23 mouse cellular contexts compared by ENCODE assay signal in the genomic region with DNA sequence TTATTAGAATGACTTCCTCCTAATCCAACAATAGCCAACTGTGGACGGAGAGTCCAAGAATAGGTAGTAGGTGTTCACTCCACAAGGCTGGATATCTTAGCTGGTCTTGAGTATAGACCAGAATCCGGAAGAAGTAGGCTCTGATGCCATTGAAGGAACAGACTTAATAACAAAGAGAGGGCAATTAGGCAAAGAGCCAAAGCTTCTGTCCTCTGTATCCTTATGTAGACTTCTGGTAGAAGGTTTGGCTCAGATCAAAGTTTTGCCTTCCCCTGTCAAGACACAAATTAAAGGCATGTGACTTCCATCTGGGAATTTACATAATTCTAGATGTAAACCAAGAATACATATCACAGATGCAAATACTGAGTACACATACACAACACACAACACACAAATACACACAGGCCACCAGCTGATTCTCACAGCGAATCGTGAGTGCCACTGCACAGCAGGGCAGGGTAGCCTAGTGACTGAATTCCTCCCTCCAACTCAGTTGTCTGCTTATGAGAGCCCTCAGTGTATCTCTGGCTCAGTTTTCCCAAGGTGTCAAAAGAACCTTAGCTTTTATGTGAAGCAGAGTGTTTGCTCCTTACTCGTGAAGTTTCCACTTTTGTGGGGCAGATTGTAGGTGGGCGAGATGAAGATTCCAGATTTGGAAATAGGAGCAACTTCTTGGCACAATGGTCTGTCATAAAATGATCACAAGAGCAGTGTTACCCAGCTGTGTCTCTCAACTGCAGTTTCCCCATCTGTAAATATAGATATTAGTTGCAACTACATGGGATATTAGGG.
DNase-seq lines count a peak whose midpoint lies in the region; ATAC-seq and TF ChIP-seq lines count a peak whose summit lies in the region.
"Had no signal": no experiment of that assay in that cellular context is flagged by ENCODE, and none has a peak within 500 bp of the region (broad histone marks: within the 10 kb centered on the region; RNA-seq: fewer than 3 reads in every experiment).

No protein-coding gene starts in this region.

- peak; percentile 9 for DNase-seq in lung, embryonic 14.5 days
- DNase-seq in lung, postnatal 25 days (ENCODE audit: low spot score): no peak
- DNase-seq in layer of hippocampus, adult 18-20 months (ENCODE audit: low spot score in 2 of 2): peak; percentile 17 to 54
- peak; percentile 53 to 85 for DNase-seq in left cerebral cortex, adult 9 months (ENCODE audit: low spot score in 2 of 2)
- DNase-seq in right cerebral cortex, postnatal 36 days (ENCODE audit: low spot score in 2 of 2): peak; percentile 57 to 85
- DNase-seq in cerebellum, postnatal 10 days: no peak
- no peak for DNase-seq in gastrocnemius, postnatal 25 days
- DNase-seq: adrenal gland, postnatal 36 days; B cell, adult 2 months; cerebellum, postnatal 14 days; embryo, embryonic 11 days; gastrocnemius, postnatal 36 days; kidney, postnatal 10 days; thymus, postnatal 25 days had no signal

- H3K4me3 ChIP-seq in lung, embryonic 14.5 days (ENCODE audit: low read depth, low read length): no peak overlapping the region
- H3K4me3 ChIP-seq: heart, embryonic 12.5 days; hindbrain, embryonic 15.5 days; lung, embryonic 15.5 days; midbrain, embryonic 13.5 days had no signal

- no peak overlapping the region for H3K9ac ChIP-seq in lung, embryonic 14.5 days
- H3K9ac ChIP-seq: heart, embryonic 12.5 days; hindbrain, embryonic 15.5 days; lung, embryonic 15.5 days; midbrain, embryonic 13.5 days had no signal

- H3K27me3 ChIP-seq in lung, embryonic 14.5 days (ENCODE audit: insufficient read depth, low read length): no peaks in the 10 kb centered on the region
- H3K27me3 ChIP-seq: heart, embryonic 12.5 days; hindbrain, embryonic 15.5 days; lung, embryonic 15.5 days; midbrain, embryonic 13.5 days had no signal

- TF ChIP-seq CTCF in lung, embryonic 14.5 days (IDR thresholded peaks at IDR 0.05; ENCODE audit: low read depth): no peak

- H3K4me1 ChIP-seq in lung, embryonic 14.5 days (ENCODE audit: insufficient read depth): no peaks in the 10 kb centered on the region
- H3K4me1 ChIP-seq: heart, embryonic 12.5 days; hindbrain, embryonic 15.5 days; lung, embryonic 15.5 days had no signal

- no peak for ATAC-seq in lung, embryonic 14.5 days (ENCODE audit: insufficient read depth)
- no peak for ATAC-seq in megakaryocyte progenitor cell, adult 5-6 weeks (replicated peaks; ENCODE audit: poor library complexity)
- ATAC-seq: forebrain, embryonic 16.5 days; intestine, postnatal 0 days; midbrain, embryonic 13.5 days had no signal

- H3K9me3 ChIP-seq in lung, embryonic 14.5 days (ENCODE audit: low read depth, low read length): no peaks in the 10 kb centered on the region
- H3K9me3 ChIP-seq: heart, embryonic 12.5 days; hindbrain, embryonic 15.5 days; lung, embryonic 15.5 days; midbrain, embryonic 13.5 days had no signal

- no peaks in the 10 kb centered on the region for H3K36me3 ChIP-seq in lung, embryonic 14.5 days (ENCODE audit: insufficient read depth)
- H3K36me3 ChIP-seq: heart, embryonic 12.5 days; hindbrain, embryonic 15.5 days; lung, embryonic 15.5 days; midbrain, embryonic 13.5 days had no signal

- no peak overlapping the region for H3K27ac ChIP-seq in lung, embryonic 14.5 days (ENCODE audit: low read depth)
- H3K27ac ChIP-seq: hindbrain, embryonic 15.5 days; lung, embryonic 15.5 days; midbrain, embryonic 13.5 days; stomach, postnatal 0 days had no signal

- no peak overlapping the region for H3K4me2 ChIP-seq in lung, embryonic 14.5 days
- H3K4me2 ChIP-seq: heart, embryonic 12.5 days; hindbrain, embryonic 15.5 days; liver, embryonic 11.5 days; lung, embryonic 15.5 days; midbrain, embryonic 13.5 days had no signal

- WGBS in lung, embryonic 14.5 days: 85% methylated on average over 6 of the region's 6 CpGs

Comparison
In these comparisons a context has a peak if more than half of its experiments do, and no peak if none do; other contexts are left out.
1. DNase-seq: peak in lung, embryonic 14.5 days (single experiment), layer of hippocampus, adult 18-20 months (2 of 2), left cerebral cortex, adult 9 months (2 of 2) and right cerebral cortex, postnatal 36 days (2 of 2); none in lung, postnatal 25 days (single experiment), cerebellum, postnatal 10 days (0 of 2) and gastrocnemius, postnatal 25 days (single experiment).